Mouse (Mus musculus): ENCODE results near the gene Sec24b.

The Sec24b gene

GRCm38 (mm10) chr3:130061281-130061680 is at the start of gene Sec24b:
TSS of gene Sec24b (minus strand) at chr3:130061553.
- no peak for DNase-seq (ENCODE audit: low spot score)

- no peak for DNase-seq (ENCODE audit: low spot score)
Observed at GRCm38 (mm10) chr3:130104471-130104870, 43.1 kb upstream of the Sec24b start.

- DNase-seq (ENCODE audit: low spot score): no peak
Observed at GRCm38 (mm10) chr3:130103486-130103885, 42.1 kb upstream of the Sec24b start.

- no peak for DNase-seq (ENCODE audit: low spot score)
Observed at GRCm38 (mm10) chr3:130095160-130095781, 33.9 kb upstream of the Sec24b start.

- no peak for DNase-seq (ENCODE audit: low spot score)
Observed at GRCm38 (mm10) chr3:130094125-130094704, 32.9 kb upstream of the Sec24b start.

GRCm38 (mm10) chr3:130090460-130090859 is 29.1 kb upstream of the Sec24b start:
- no peak for DNase-seq (ENCODE audit: low spot score)

GRCm38 (mm10) chr3:130088654-130089053 is 27.3 kb upstream of the Sec24b start:
- no peak for DNase-seq (ENCODE audit: low spot score)

GRCm38 (mm10) chr3:130087466-130087865 is 26.1 kb upstream of the Sec24b start:
- DNase-seq (ENCODE audit: low spot score): no peak

GRCm38 (mm10) chr3:130086372-130087080 is 25.2 kb upstream of the Sec24b start:
- no peak for DNase-seq (ENCODE audit: low spot score)

- DNase-seq (ENCODE audit: low spot score): no peak
Observed at GRCm38 (mm10) chr3:130083312-130083711, 22.0 kb upstream of the Sec24b start.

- no peak for DNase-seq (ENCODE audit: low spot score)
Observed at GRCm38 (mm10) chr3:130080666-130081065, 19.3 kb upstream of the Sec24b start.

- DNase-seq (ENCODE audit: low spot score): no peak
Observed at GRCm38 (mm10) chr3:130079794-130080193, 18.4 kb upstream of the Sec24b start.

GRCm38 (mm10) chr3:130077291-130077690 is 15.9 kb upstream of the Sec24b start:
- DNase-seq (ENCODE audit: low spot score): no peak

GRCm38 (mm10) chr3:130075746-130076145 is 14.4 kb upstream of the Sec24b start:
- no peak for DNase-seq (ENCODE audit: low spot score)

- DNase-seq (ENCODE audit: low spot score): no peak
Observed at GRCm38 (mm10) chr3:130073085-130073484, 11.7 kb upstream of the Sec24b start.

- no peak for DNase-seq (ENCODE audit: low spot score)
Observed at GRCm38 (mm10) chr3:130071918-130072317, 10.6 kb upstream of the Sec24b start.

GRCm38 (mm10) chr3:130060396-130061029 is 840 bp downstream of the Sec24b start:
- DNase-seq (ENCODE audit: low spot score): peak; percentile 35

GRCm38 (mm10) chr3:130059805-130060395 is 1.5 kb downstream of the Sec24b start:
- no peak for DNase-seq (ENCODE audit: low spot score)

GRCm38 (mm10) chr3:130058488-130058887 is 2.9 kb downstream of the Sec24b start:
- DNase-seq (ENCODE audit: low spot score): no peak

GRCm38 (mm10) chr3:130057569-130058345 is 3.6 kb downstream of the Sec24b start:
- no peak for DNase-seq (ENCODE audit: low spot score)

Data from urinary bladder, postnatal 10 days (tissue).